ENCODE assay signal across 23 mouse cellular contexts in the genomic region with DNA sequence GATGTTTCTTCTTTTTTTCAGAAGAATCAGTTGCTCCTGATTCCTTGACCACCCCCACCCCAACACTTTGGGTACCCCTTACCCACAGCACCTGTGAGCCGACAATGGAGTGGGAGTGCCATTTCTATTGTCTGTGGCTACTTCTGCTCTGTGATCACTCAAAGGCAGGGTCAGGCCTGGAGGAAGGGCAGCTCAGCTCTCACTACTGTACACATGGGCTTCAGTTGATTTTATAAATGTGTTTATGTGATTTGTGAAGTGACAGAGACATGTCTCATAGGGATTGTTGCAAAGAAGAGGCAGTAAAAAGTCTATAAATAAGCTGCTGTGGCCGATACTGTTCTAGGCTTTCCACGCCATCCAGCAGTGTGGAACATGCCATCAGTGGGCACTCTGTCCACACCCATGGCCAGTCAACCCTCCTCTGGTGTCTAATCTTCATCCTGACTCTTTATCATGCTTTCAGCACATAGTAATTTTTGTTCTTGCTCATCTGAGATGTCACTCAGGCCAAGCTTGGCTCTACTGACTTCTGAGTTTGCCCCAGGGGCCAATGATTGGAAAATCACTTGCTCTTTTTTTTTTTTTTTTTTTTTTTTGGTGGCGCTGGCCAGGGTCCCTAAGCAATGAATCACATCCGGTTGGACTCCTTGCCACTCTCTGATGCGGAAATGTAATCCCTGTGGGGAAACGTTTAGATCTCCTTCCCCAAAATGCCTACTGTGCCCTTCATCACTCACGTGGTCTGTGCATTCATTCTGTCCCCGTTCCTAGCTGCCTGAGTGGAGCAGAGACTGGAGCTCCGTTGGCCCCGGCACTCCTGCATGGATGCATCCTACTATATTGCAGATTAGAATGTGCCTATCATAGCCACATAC. TPM values are rescaled to one million over a fixed set of nuclear protein-coding genes. Genes with fewer than 3 reads are reported as not detected.
DNase-seq lines count a peak whose midpoint lies in the region; ATAC-seq and TF ChIP-seq lines count a peak whose summit lies in the region.
"Had no signal": no experiment of that assay in that cellular context is flagged by ENCODE, and none has a peak within 500 bp of the region (broad histone marks: within the 10 kb centered on the region; RNA-seq: fewer than 3 reads in every experiment).

No protein-coding gene starts in this region.

- no peaks in the 10 kb centered on the region for H3K36me3 ChIP-seq in lung, embryonic 14.5 days (ENCODE audit: insufficient read depth)
- H3K36me3 ChIP-seq in myocyte (ENCODE audit: control insufficient read depth, insufficient read depth) = no peaks in the 10 kb centered on the region
- H3K36me3 ChIP-seq in kidney, embryonic 16.5 days (ENCODE audit: insufficient read depth, low read length) = no peaks in the 10 kb centered on the region
- no peaks in the 10 kb centered on the region for H3K36me3 ChIP-seq in hindbrain, embryonic 14.5 days (replicated peaks; ENCODE audit: control insufficient read depth, insufficient read depth)
- H3K36me3 ChIP-seq: embryonic facial prominence, embryonic 12.5 days; forebrain, embryonic 12.5 days; liver, embryonic 15.5 days; midbrain, embryonic 12.5 days had no signal

- H3K4me3 ChIP-seq in lung, embryonic 14.5 days (ENCODE audit: low read depth, low read length) = no peak overlapping the region
- no peak overlapping the region for H3K4me3 ChIP-seq in myocyte
- H3K4me3 ChIP-seq in kidney, embryonic 16.5 days (ENCODE audit: low read length) = no peak overlapping the region
- H3K4me3 ChIP-seq in hindbrain, embryonic 14.5 days (replicated peaks; ENCODE audit: low read length) = no peak overlapping the region
- H3K4me3 ChIP-seq: embryonic facial prominence, embryonic 12.5 days; erythroblast, embryonic 14.5 days; forebrain, embryonic 12.5 days; gastrocnemius, adult 2 months; liver, embryonic 15.5 days; midbrain, embryonic 12.5 days had no signal

- no peaks in the 10 kb centered on the region for H3K27me3 ChIP-seq in lung, embryonic 14.5 days (ENCODE audit: insufficient read depth, low read length)
- H3K27me3 ChIP-seq in myocyte (ENCODE audit: control insufficient read depth, insufficient read depth, insufficient read length) = no peaks in the 10 kb centered on the region
- no peaks in the 10 kb centered on the region for H3K27me3 ChIP-seq in kidney, embryonic 16.5 days (ENCODE audit: insufficient read depth, low read length)
- H3K27me3 ChIP-seq in hindbrain, embryonic 14.5 days (ENCODE audit: control insufficient read depth, insufficient read depth, low read length) = no peaks in the 10 kb centered on the region
- H3K27me3 ChIP-seq: embryonic facial prominence, embryonic 12.5 days; forebrain, embryonic 12.5 days; liver, embryonic 15.5 days; midbrain, embryonic 12.5 days; Patski had no signal

- no peak for TF ChIP-seq POLR2A in myocyte (IDR thresholded peaks at IDR 0.05; ENCODE audit: insufficient read length, low read depth)

- no peak for TF ChIP-seq CTCF in lung, embryonic 14.5 days (IDR thresholded peaks at IDR 0.05; ENCODE audit: low read depth)

- no peaks in the 10 kb centered on the region for H3K79me2 ChIP-seq in myocyte (ENCODE audit: control insufficient read depth, insufficient read depth)

- no peak overlapping the region for H3ac ChIP-seq in myocyte (ENCODE audit: control insufficient read depth, insufficient read length)

- no peak overlapping the region for H3K4me2 ChIP-seq in lung, embryonic 14.5 days
- peak overlapping the region; percentile 35 for H3K4me2 ChIP-seq in myocyte (ENCODE audit: low read depth)
- no peak overlapping the region for H3K4me2 ChIP-seq in kidney, embryonic 16.5 days (replicated peaks; ENCODE audit: low read depth, low read length)
- H3K4me2 ChIP-seq in hindbrain, embryonic 14.5 days (replicated peaks) = no peak overlapping the region
- H3K4me2 ChIP-seq: embryonic facial prominence, embryonic 12.5 days; forebrain, embryonic 12.5 days; heart, embryonic 11.5 days; liver, embryonic 15.5 days; midbrain, embryonic 12.5 days had no signal

- H3K4me1 ChIP-seq in lung, embryonic 14.5 days (ENCODE audit: insufficient read depth) = peaks cover 4% of the 10 kb centered on the region; the same call in 1 of the 2 replicates
- H3K4me1 ChIP-seq in kidney, embryonic 16.5 days (ENCODE audit: insufficient read depth, low read length) = no peaks in the 10 kb centered on the region
- no peaks in the 10 kb centered on the region for H3K4me1 ChIP-seq in hindbrain, embryonic 14.5 days (replicated peaks; ENCODE audit: control insufficient read depth, insufficient read depth, low read length)
- H3K4me1 ChIP-seq: embryonic facial prominence, embryonic 12.5 days; forebrain, embryonic 12.5 days; liver, embryonic 15.5 days; midbrain, embryonic 12.5 days had no signal

- no peaks in the 10 kb centered on the region for H3K9me3 ChIP-seq in lung, embryonic 14.5 days (ENCODE audit: low read depth, low read length)
- no peaks in the 10 kb centered on the region for H3K9me3 ChIP-seq in kidney, embryonic 16.5 days (ENCODE audit: low read length)
- H3K9me3 ChIP-seq in hindbrain, embryonic 14.5 days (ENCODE audit: control insufficient read depth, low read length) = no peaks in the 10 kb centered on the region
- H3K9me3 ChIP-seq: embryonic facial prominence, embryonic 12.5 days; forebrain, embryonic 12.5 days; liver, embryonic 15.5 days had no signal

- 41% methylated on average over 11 of the region's 11 CpGs for WGBS in lung, embryonic 14.5 days
- WGBS in kidney, embryonic 16.5 days = 62% methylated on average over 11 of the region's 11 CpGs
- 83% methylated on average over 11 of the region's 11 CpGs for WGBS in hindbrain, embryonic 14.5 days

- peak; percentile 47; the same call in 1 of the 2 replicates for ATAC-seq in lung, embryonic 14.5 days (ENCODE audit: insufficient read depth)
- ATAC-seq in kidney, embryonic 16.5 days (ENCODE audit: low FRiP score, low TSS enrichment) = no peak
- ATAC-seq in hindbrain, embryonic 14.5 days (ENCODE audit: low FRiP score) = no peak
- ATAC-seq: intestine, postnatal 0 days; Patski had no signal

- H3K9ac ChIP-seq in lung, embryonic 14.5 days = no peak overlapping the region
- H3K9ac ChIP-seq in kidney, embryonic 16.5 days (replicated peaks; ENCODE audit: low read length) = no peak overlapping the region
- no peak overlapping the region for H3K9ac ChIP-seq in hindbrain, embryonic 14.5 days
- H3K9ac ChIP-seq: embryonic facial prominence, embryonic 12.5 days; forebrain, embryonic 12.5 days; liver, embryonic 15.5 days; midbrain, embryonic 12.5 days had no signal

- DNase-seq in lung, embryonic 14.5 days = peak; percentile 74
- DNase-seq in lung, postnatal 25 days (ENCODE audit: low spot score) = no peak
- DNase-seq in 416B (ENCODE audit: low read depth) (peak; percentile 71), adipocyte (ENCODE audit: low spot score) (peak; percentile 32)
- no peak for DNase-seq in hindbrain, embryonic 14.5 days (ENCODE audit: low spot score)
- DNase-seq: adrenal gland, adult 2 months; cerebellum, adult 2 months; cerebellum, postnatal 25 days; gastrocnemius, adult 2 months; kidney, postnatal 36 days; thymus, adult 2 months; thymus, postnatal 4 days had no signal

- peak overlapping the region; percentile 12; the same call in 1 of the 2 replicates for H3K27ac ChIP-seq in lung, embryonic 14.5 days (ENCODE audit: low read depth)
- no peak overlapping the region for H3K27ac ChIP-seq in kidney, embryonic 16.5 days (ENCODE audit: low read length)
- H3K27ac ChIP-seq in hindbrain, embryonic 14.5 days = no peak overlapping the region
- H3K27ac ChIP-seq: embryonic facial prominence, embryonic 12.5 days; forebrain, embryonic 12.5 days; gastrocnemius, adult 2 months; liver, embryonic 15.5 days; midbrain, embryonic 12.5 days; stomach, postnatal 0 days had no signal

TF ChIP-seq in myocyte, 11 proteins besides CTCF, POLR2A, EP300 and RAD21:
- TF ChIP-seq TCF3 (IDR thresholded peaks at IDR 0.05; ENCODE audit: insufficient read length, low read depth) = no peak
- TF ChIP-seq USF1 (IDR thresholded peaks at IDR 0.05; ENCODE audit: low read depth) = peak; percentile 64
- peak; percentile 32 for TF ChIP-seq REST (IDR thresholded peaks at IDR 0.05; ENCODE audit: insufficient read depth, insufficient read length)
- TF ChIP-seq MYOG (IDR thresholded peaks at IDR 0.05; ENCODE audit: control insufficient read depth in 1 of 3, insufficient read depth in 1 of 3, insufficient read length in 2 of 3, low read depth in 2 of 3) = no peak

RNA-seq across cellular contexts. Expression of gene Col23a1, which starts 40.4 kb away (rescaled TPM):
- polyA plus RNA-seq in lung, embryonic 14.5 days (2014; fragmentation: Nextera tagmentation; extraction: Ambion mirVana) = 27.6 and 29.4 TPM in 2 replicates
- 10.3 TPM for polyA plus RNA-seq in myocyte (2012; fragmentation: generic; extraction: Trizol)
- 5.2 and 5.8 TPM in 2 replicates for polyA plus RNA-seq in kidney, embryonic 16.5 days (2015; fragmentation: Nextera tagmentation; extraction: Ambion mirVana)
- 10.2 and 10.7 TPM in 2 replicates for polyA plus RNA-seq in hindbrain, embryonic 14.5 days (2014; fragmentation: Nextera tagmentation; extraction: Ambion mirVana)
- polyA plus RNA-seq: erythroblast, embryonic 14.5 days had no signal

Comparison
In these comparisons a context has a peak if more than half of its experiments do, and no peak if none do; other contexts are left out.
1. DNase-seq: peak in lung, embryonic 14.5 days (single experiment), 416B (single experiment) and adipocyte (single experiment); none in lung, postnatal 25 days (single experiment) and hindbrain, embryonic 14.5 days (single experiment).